Mouse (Mus musculus) intestine, embryonic 14.5 days (tissue): Measurements from ENCODE around the gene Pcsk5. TPM values are rescaled to one million over a fixed set of nuclear protein-coding genes. Genes with fewer than 3 reads are reported as not detected.

ENCODE experiments used
- ATAC-seq: fragments of 200-750 bp; cut with Nextera tagmentation; replicated peaks from 2 replicates; pipeline ENCODE4 v1.8.0; 2017; ENCODE audit warnings: low read depth, moderate number of reproducible peaks, moderate TSS enrichment, moderate library complexity; ENCODE audit not compliant: low FRiP score, low TSS enrichment
- DNase-seq: peaks from one replicate; pipeline ENCODE4 v3.0.0-alpha.2; 2018; ENCODE audit warnings: low spot score
- H3K27ac ChIP-seq: fragments of 300-500 bp; sonication (generic); 2 replicates; pipeline ENCODE4 v1.5.1; 2014; ENCODE audit warnings: low read depth, mild to moderate bottlenecking, control low read depth
- H3K27me3 ChIP-seq: fragments of 300-500 bp; sonication (generic); replicated peaks from 2 replicates; pipeline ENCODE4 v1.6.1; 2014; ENCODE audit warnings: low read length, control low read depth; ENCODE audit not compliant: control insufficient read depth, insufficient read depth
- H3K36me3 ChIP-seq: fragments of 300-500 bp; sonication (generic); 2 replicates; pipeline ENCODE4 v1.6.1; 2014; ENCODE audit warnings: low read length, control low read depth; ENCODE audit not compliant: control insufficient read depth, insufficient read depth
- H3K4me1 ChIP-seq: fragments of 300-500 bp; sonication (generic); replicated peaks from 2 replicates; pipeline ENCODE4 v1.6.1; 2014; ENCODE audit warnings: low read length, control low read depth, mixed read lengths; ENCODE audit not compliant: control insufficient read depth, insufficient read depth
- H3K4me2 ChIP-seq: fragments of 300-500 bp; sonication (generic); 2 replicates; pipeline ENCODE4 v1.6.1; 2014; ENCODE audit warnings: low read length
- H3K4me3 ChIP-seq: fragments of 300-500 bp; sonication (generic); 2 replicates; pipeline ENCODE4 v1.5.1; 2014; ENCODE audit warnings: low read depth, low read length, control low read depth, mixed read lengths
- H3K9ac ChIP-seq: fragments of 300-500 bp; sonication (generic); 2 replicates; pipeline ENCODE4 v1.6.1; 2014; ENCODE audit warnings: mild to moderate bottlenecking, low read length
- H3K9me3 ChIP-seq: fragments of 300-500 bp; sonication (generic); 2 replicates; pipeline ENCODE4 v1.6.1; 2016; ENCODE audit warnings: low read length, control low read depth; ENCODE audit not compliant: control insufficient read depth
- WGBS: fragments of 180-500 bp; shearing (Covaris S2); extraction: QIAGEN DNeasy Blood & Tissue Kit; methylation state at CpG from one replicate; pipeline ENCODE4 v1.1.7; 2014; 5-methylcytosine and 5-hydroxymethylcytosine counted together
- polyA plus RNA-seq: library from polyadenylated mRNA; unstranded; fragments of >200 nt; fragmentation: Nextera tagmentation; extraction: Ambion mirVana; gene quantifications from 2 replicates; pipeline ENCODE4 v1.2.1, GENCODE M21; 2014

Gene Pcsk5
- polyA plus RNA-seq, 1 experiment from 2014 or later: 27.4 TPM

GRCm38 (mm10) chr19:17412915-17413459 lies 424.4 kb downstream of the Pcsk5 start:
- WGBS: 60% methylated on average over 4 of the region's 4 CpGs

GRCm38 (mm10) chr19:17410465-17411065 lies 426.9 kb downstream of the Pcsk5 start:
- H3K27me3 ChIP-seq: no peaks in the 10 kb centered on the region
- H3K4me3 ChIP-seq: no peak overlapping the region
- peak overlapping the region; percentile 27; the same call in 1 of the 2 replicates for H3K27ac ChIP-seq
- H3K9me3 ChIP-seq: no peaks in the 10 kb centered on the region
- DNase-seq: no peak
- no peaks in the 10 kb centered on the region for H3K4me1 ChIP-seq
- WGBS: 70% methylated on average over 5 of the region's 5 CpGs
- no peak overlapping the region for H3K4me2 ChIP-seq
- no peak; the same call in 1 of the 2 replicates for ATAC-seq
- H3K9ac ChIP-seq: no peak overlapping the region
- H3K36me3 ChIP-seq: no peaks in the 10 kb centered on the region

More at GRCm38 (mm10) chr19:17412915-17413459, 424.4 kb downstream of the Pcsk5 start:
- Histone ChIP-seq H3K27ac (no peak overlapping the region), H3K4me1 (no peaks in the 10 kb centered on the region), H3K9me3 (no peaks in the 10 kb centered on the region), H3K9ac (no peak overlapping the region), H3K36me3 (no peaks in the 10 kb centered on the region), H3K27me3 (no peaks in the 10 kb centered on the region), H3K4me3 (no peak overlapping the region), H3K4me2 (no peak overlapping the region)
- DNase-seq: no peak
- ATAC-seq: no peak

- DNase-seq (no peak), ATAC-seq (no peak)
- no peak overlapping the region for H3K4me2 ChIP-seq
- H3K9me3 ChIP-seq: no peaks in the 10 kb centered on the region
- no peaks in the 10 kb centered on the region for H3K36me3 ChIP-seq
- H3K27me3 ChIP-seq: no peaks in the 10 kb centered on the region
- WGBS: 50% methylated on average over 3 of the region's 3 CpGs
- H3K9ac ChIP-seq: no peak overlapping the region
- no peak overlapping the region for H3K27ac ChIP-seq
- no peak overlapping the region for H3K4me3 ChIP-seq
- H3K4me1 ChIP-seq: no peaks in the 10 kb centered on the region
Measured at GRCm38 (mm10) chr19:17409351-17409750, 428.1 kb downstream of the Pcsk5 start.

- Histone ChIP-seq H3K4me2 (no peak overlapping the region), H3K9me3 (no peaks in the 10 kb centered on the region), H3K9ac (no peak overlapping the region), H3K36me3 (no peaks in the 10 kb centered on the region), H3K27me3 (no peaks in the 10 kb centered on the region), H3K4me1 (no peaks in the 10 kb centered on the region), H3K27ac (no peak overlapping the region), H3K4me3 (no peak overlapping the region)
- no peak for DNase-seq
- no peak for ATAC-seq
Measured at GRCm38 (mm10) chr19:17408591-17408990, 428.8 kb downstream of the Pcsk5 start.

- Histone ChIP-seq H3K9me3 (no peaks in the 10 kb centered on the region), H3K9ac (no peak overlapping the region), H3K4me1 (no peaks in the 10 kb centered on the region), H3K36me3 (no peaks in the 10 kb centered on the region), H3K27me3 (no peaks in the 10 kb centered on the region), H3K4me2 (no peak overlapping the region), H3K4me3 (no peak overlapping the region), H3K27ac (no peak overlapping the region)
- no peak for ATAC-seq
- no peak for DNase-seq
- 88% methylated on average over 5 of the region's 5 CpGs for WGBS
Measured at GRCm38 (mm10) chr19:17406823-17407222, 430.6 kb downstream of the Pcsk5 start.

- ATAC-seq (no peak), DNase-seq (no peak)
- H3K27me3 ChIP-seq: no peaks in the 10 kb centered on the region
- no peak overlapping the region for H3K4me3 ChIP-seq
- H3K4me2 ChIP-seq: no peak overlapping the region
- no peaks in the 10 kb centered on the region for H3K9me3 ChIP-seq
- no peaks in the 10 kb centered on the region for H3K4me1 ChIP-seq
- H3K9ac ChIP-seq: no peak overlapping the region
- H3K27ac ChIP-seq: no peak overlapping the region
- peaks cover 26% of the 10 kb centered on the region for H3K36me3 ChIP-seq
- 87% methylated on average over 4 of the region's 4 CpGs for WGBS
Measured at GRCm38 (mm10) chr19:17403175-17403574, 434.3 kb downstream of the Pcsk5 start.

GRCm38 (mm10) chr19:17400571-17400970 lies 436.9 kb downstream of the Pcsk5 start:
- ATAC-seq (no peak), DNase-seq (no peak)
- H3K9ac ChIP-seq: no peak overlapping the region
- H3K9me3 ChIP-seq: no peaks in the 10 kb centered on the region
- H3K27ac ChIP-seq: no peak overlapping the region
- H3K4me3 ChIP-seq: no peak overlapping the region
- H3K4me1 ChIP-seq: no peaks in the 10 kb centered on the region
- 71% methylated on average over 4 of the region's 4 CpGs for WGBS
- peaks cover 32% of the 10 kb centered on the region for H3K36me3 ChIP-seq
- H3K4me2 ChIP-seq: no peak overlapping the region
- no peaks in the 10 kb centered on the region for H3K27me3 ChIP-seq

- Histone ChIP-seq H3K4me2 (no peak overlapping the region), H3K9me3 (no peaks in the 10 kb centered on the region), H3K4me3 (no peak overlapping the region), H3K36me3 (peaks cover 32% of the 10 kb centered on the region), H3K9ac (no peak overlapping the region), H3K27ac (no peak overlapping the region), H3K4me1 (peaks cover 2% of the 10 kb centered on the region; the same call in 1 of the 2 replicates), H3K27me3 (no peaks in the 10 kb centered on the region)
- ATAC-seq (no peak), DNase-seq (no peak)
- 88% methylated on average over 4 of the region's 4 CpGs for WGBS
Measured at GRCm38 (mm10) chr19:17399965-17400364, 437.5 kb downstream of the Pcsk5 start.

- Histone ChIP-seq H3K27me3 (no peaks in the 10 kb centered on the region), H3K4me2 (no peak overlapping the region), H3K9me3 (no peaks in the 10 kb centered on the region), H3K4me1 (peaks cover 6% of the 10 kb centered on the region; the same call in 1 of the 2 replicates), H3K4me3 (no peak overlapping the region), H3K36me3 (peaks cover 32% of the 10 kb centered on the region), H3K27ac (no peak overlapping the region), H3K9ac (no peak overlapping the region)
- ATAC-seq (no peak), DNase-seq (no peak)
- 75% methylated on average over 5 of the region's 5 CpGs for WGBS
Measured at GRCm38 (mm10) chr19:17397922-17398321, 439.5 kb downstream of the Pcsk5 start.
